Mouse (Mus musculus): Measurements from ENCODE around the gene Hils1. TPM values are rescaled to one million over a fixed set of nuclear protein-coding genes. Genes with fewer than 3 reads are reported as not detected.

Gene Hils1
- polyA plus RNA-seq, 1 experiment: 0.14 TPM

DNA sequence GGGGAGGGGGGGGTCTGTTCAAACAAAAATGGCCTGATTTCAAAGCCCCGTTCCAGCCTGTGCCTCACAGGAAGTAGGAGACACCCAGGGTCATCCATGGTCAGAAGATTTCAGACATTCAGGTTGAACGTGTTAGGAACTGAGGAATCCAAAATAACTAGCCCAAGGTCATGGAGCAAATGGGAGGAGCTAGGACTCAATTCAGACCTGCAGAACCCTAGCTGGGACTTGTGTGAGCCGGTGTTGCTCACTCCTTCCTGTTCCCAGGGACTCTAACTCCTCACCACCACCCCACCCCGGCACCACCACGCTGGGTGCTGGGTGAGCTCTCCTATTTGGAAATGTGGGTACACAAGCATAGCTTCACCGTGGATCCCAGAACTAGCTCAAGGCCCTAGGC is 19.9 kb downstream of the Hils1 start:
- 34% methylated on average over 6 of the region's 6 CpGs for WGBS
- H3K4me1 ChIP-seq (ENCODE audit: control insufficient read depth, insufficient read depth, insufficient read length, low read length): peaks cover 11% of the 10 kb centered on the region; the same call in 1 of the 2 replicates
- TF ChIP-seq POLR2A (IDR thresholded peaks at IDR 0.05; ENCODE audit: low read depth, low read length) (no peak), CTCF (IDR thresholded peaks at IDR 0.05; ENCODE audit: extremely low read depth, insufficient read length, insufficient replicate concordance, low read depth, low read length) (no peak)
- no peak overlapping the region for H3K27ac ChIP-seq (ENCODE audit: insufficient read depth, low read depth, low read length)
- no peak overlapping the region for H3K4me3 ChIP-seq (ENCODE audit: low read depth, low read length)
- no peaks in the 10 kb centered on the region for H3K27me3 ChIP-seq (ENCODE audit: control insufficient read depth, insufficient read depth, low read length)
- H3K36me3 ChIP-seq (ENCODE audit: control insufficient read depth, insufficient read depth, low read length): no peaks in the 10 kb centered on the region

DNA sequence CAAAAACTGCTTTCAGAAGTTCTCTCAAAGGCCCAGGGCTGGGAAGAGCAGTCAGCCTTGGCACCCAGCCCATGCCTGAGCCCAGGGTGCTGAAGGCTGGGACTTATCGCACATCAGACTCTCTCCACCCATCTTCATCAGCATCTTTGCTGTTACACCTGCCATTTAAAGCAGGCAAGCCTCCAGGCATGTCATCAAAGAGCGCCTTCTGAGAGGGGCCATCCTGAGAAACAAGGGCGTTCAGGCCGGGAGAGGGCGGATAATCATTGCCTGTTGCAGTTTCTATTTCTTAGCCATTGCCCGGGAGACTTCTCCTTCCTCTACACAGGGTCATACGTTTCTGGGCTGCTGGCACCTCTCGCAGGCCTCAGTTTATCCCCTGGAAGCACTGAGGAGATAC is 20.5 kb downstream of the Hils1 start:
- Histone ChIP-seq H3K4me3 (ENCODE audit: low read depth, low read length) (no peak overlapping the region), H3K4me1 (ENCODE audit: control insufficient read depth, insufficient read depth, insufficient read length, low read length) (peaks cover 11% of the 10 kb centered on the region; the same call in 1 of the 2 replicates), H3K27me3 (ENCODE audit: control insufficient read depth, insufficient read depth, low read length) (no peaks in the 10 kb centered on the region), H3K36me3 (ENCODE audit: control insufficient read depth, insufficient read depth, low read length) (no peaks in the 10 kb centered on the region), H3K27ac (ENCODE audit: insufficient read depth, low read depth, low read length) (no peak overlapping the region)
- 52% methylated on average over 8 of the region's 8 CpGs for WGBS
- no peak for TF ChIP-seq POLR2A (IDR thresholded peaks at IDR 0.05; ENCODE audit: low read depth, low read length)
- TF ChIP-seq CTCF (IDR thresholded peaks at IDR 0.05; ENCODE audit: extremely low read depth, insufficient read length, insufficient replicate concordance, low read depth, low read length): no peak

DNA sequence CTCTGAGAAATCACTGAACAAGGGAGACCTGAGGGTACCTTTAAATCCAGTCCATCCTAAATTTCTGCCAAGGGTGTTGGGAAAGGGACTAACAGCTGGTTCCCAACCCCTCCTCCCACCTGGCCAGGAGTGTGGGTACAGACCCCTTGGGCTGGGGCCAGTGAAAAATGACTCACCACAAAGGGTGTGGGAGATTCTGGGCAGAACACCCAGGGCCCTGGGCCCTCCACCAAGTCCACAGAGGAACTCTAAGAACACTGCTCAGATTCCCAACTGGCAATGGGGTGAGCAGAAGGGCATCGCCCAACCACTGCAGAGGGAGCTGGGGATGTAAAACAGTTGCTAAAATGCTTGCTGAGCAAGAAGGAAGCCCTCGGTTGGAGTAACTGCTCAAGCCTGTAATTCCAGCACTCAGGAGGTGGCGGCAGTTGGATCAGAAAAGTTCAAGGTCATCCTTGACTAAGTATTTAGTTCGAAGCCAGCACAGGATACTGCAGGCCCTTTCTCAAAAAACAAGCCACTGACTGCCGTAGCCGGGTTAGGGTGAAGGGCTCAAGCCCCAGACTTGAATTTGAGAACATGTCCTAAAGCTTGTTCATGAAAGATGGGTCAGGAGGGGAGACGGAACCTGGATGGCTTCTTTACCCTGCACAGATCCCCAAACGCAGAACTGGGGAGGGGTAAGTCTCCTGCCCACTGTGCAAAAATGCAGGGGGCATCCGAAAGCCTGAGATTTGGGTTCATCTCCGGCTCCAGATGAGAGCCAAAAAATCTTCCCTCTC is 21.6 kb downstream of the Hils1 start:
- no peaks in the 10 kb centered on the region for H3K27me3 ChIP-seq (ENCODE audit: control insufficient read depth, insufficient read depth, low read length)
- no peak for TF ChIP-seq POLR2A (IDR thresholded peaks at IDR 0.05; ENCODE audit: low read depth, low read length)
- TF ChIP-seq CTCF (IDR thresholded peaks at IDR 0.05; ENCODE audit: extremely low read depth, insufficient read length, insufficient replicate concordance, low read depth, low read length): no peak
- H3K36me3 ChIP-seq (ENCODE audit: control insufficient read depth, insufficient read depth, low read length): no peaks in the 10 kb centered on the region
- peak overlapping the region; percentile 72 for H3K27ac ChIP-seq (ENCODE audit: insufficient read depth, low read depth, low read length)
- 37% methylated on average over 10 of the region's 10 CpGs for WGBS
- H3K4me3 ChIP-seq (ENCODE audit: low read depth, low read length): peak overlapping the region; percentile 70
- peaks cover 18% of the 10 kb centered on the region; the same call in 1 of the 2 replicates for H3K4me1 ChIP-seq (ENCODE audit: control insufficient read depth, insufficient read depth, insufficient read length, low read length)

DNA sequence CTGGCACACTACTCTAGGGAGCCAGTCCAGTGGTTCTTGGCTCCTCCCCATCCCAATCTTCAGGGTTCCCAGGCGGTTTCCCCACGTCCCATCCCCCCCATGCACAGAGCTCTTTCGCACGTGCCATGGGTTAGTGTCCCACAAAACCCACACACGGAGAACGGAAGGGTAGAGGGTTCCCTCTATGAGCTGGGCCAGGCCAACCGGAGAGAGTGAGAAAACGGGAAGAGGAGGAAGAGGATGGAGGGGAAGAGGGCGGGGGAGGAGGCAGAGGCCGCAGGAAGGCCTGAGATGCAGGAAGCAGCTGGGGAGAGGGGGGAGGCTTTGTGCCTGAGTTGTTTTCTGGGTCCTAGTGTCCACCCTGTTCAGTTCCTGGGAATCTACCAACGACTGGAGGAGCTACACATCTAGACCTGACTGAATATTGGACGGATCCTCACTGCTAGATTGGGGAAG is 22.2 kb downstream of the Hils1 start:
- TF ChIP-seq CTCF (IDR thresholded peaks at IDR 0.05; ENCODE audit: extremely low read depth, insufficient read length, insufficient replicate concordance, low read depth, low read length): no peak
- TF ChIP-seq POLR2A (IDR thresholded peaks at IDR 0.05; ENCODE audit: low read depth, low read length): peak; percentile 46; the same call in 1 of the 2 replicates
- no peaks in the 10 kb centered on the region for H3K36me3 ChIP-seq (ENCODE audit: control insufficient read depth, insufficient read depth, low read length)
- H3K4me1 ChIP-seq (ENCODE audit: control insufficient read depth, insufficient read depth, insufficient read length, low read length): peaks cover 25% of the 10 kb centered on the region; the same call in 1 of the 2 replicates
- no peaks in the 10 kb centered on the region for H3K27me3 ChIP-seq (ENCODE audit: control insufficient read depth, insufficient read depth, low read length)
- peak overlapping the region; percentile 72 for H3K27ac ChIP-seq (ENCODE audit: insufficient read depth, low read depth, low read length)
- under 1% methylated on average over 12 of the region's 12 CpGs for WGBS
- peak overlapping the region; percentile 70 for H3K4me3 ChIP-seq (ENCODE audit: low read depth, low read length)

DNA sequence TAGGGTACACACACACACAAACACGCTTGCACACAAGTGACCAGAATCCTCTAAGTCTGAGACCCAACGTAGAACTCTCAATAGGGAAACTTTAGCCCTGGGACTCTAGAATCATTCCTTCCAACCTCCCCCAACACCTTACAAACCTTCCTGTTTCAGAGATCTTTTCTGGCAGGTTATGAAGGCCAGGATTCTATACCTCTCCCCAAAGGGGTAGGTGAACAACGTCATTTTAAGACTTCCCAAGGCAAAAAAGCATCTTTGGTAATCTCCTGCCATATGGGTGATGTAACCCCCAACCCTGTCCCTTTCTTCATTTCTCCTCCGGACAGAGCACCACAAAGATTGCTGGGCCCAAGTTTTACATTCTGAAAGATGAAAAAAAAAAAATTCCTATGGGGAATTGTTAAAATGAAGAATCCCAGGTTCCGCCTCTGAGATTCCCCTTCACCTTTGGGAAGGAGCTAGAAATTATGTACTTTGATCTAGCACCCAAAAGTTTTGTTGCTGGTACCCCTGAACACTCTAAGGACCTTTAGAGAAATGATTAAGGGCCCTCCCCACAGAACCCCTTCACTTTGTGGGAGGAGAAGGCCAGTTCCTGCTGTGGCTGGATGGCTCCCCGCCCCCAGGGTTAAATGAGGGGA is 22.8 kb downstream of the Hils1 start:
- Histone ChIP-seq H3K27ac (ENCODE audit: insufficient read depth, low read depth, low read length) (peak overlapping the region; percentile 67), H3K4me1 (ENCODE audit: control insufficient read depth, insufficient read depth, insufficient read length, low read length) (peaks cover 30% of the 10 kb centered on the region; the same call in 1 of the 2 replicates), H3K27me3 (ENCODE audit: control insufficient read depth, insufficient read depth, low read length) (no peaks in the 10 kb centered on the region), H3K36me3 (ENCODE audit: control insufficient read depth, insufficient read depth, low read length) (0 out of 2 replicates have a peak, but pooled peaks cover under 1% of the 10 kb centered on the region), H3K4me3 (ENCODE audit: low read depth, low read length) (peak overlapping the region; percentile 66)
- 53% methylated on average over 6 of the region's 6 CpGs for WGBS
- no peak for TF ChIP-seq CTCF (IDR thresholded peaks at IDR 0.05; ENCODE audit: extremely low read depth, insufficient read length, insufficient replicate concordance, low read depth, low read length)
- no peak for TF ChIP-seq POLR2A (IDR thresholded peaks at IDR 0.05; ENCODE audit: low read depth, low read length)

DNA sequence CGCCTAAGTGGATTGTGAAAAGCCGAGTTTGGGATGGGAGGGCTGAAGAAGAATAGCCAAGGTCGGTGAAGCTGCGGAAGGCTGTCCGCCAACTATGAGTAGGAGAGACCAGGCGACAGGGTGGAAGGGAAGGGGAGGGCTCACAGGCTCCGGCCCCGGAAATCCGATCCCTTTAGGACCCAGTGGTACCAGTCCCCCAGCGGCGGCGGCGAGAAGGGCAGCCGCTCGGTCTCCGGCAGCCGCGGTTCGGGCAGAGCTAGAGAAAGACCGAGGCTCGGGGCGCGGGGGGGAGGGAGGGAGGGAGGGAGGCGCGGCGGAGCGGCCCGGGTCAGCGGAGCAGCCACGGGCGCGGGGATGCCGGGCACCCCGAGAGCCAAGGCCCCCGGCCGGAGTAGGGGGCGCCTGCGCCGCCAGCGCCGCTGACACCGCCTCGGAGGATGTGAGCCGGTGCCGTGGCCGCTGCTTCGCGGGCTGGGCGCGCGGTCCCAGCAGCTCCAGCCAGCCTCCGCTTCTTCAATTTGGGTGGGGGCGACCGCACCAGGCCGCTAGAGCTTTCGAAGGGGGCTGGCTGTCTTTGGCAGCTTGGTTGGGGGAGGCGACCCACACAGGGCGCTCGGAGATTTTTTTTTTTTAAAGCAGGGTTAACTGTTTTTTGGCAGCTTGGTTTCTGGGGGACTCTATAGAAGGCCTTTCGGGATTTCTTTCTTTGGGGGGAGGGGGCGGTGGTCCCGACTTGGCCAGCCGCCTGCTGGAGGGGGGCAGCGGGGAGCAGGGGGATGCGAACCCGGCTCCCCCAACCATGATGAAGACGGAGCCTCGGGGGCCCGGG is 23.6 kb downstream of the Hils1 start, which contains the start of gene Ppp1r9b:
Ppp1r9b (plus strand) TSS at position 287 of the 829 bp plus-strand sequence.
- Histone ChIP-seq H3K27ac (ENCODE audit: insufficient read depth, low read depth, low read length) (peak within 1 kb of the TSS; percentile 79), H3K27me3 (ENCODE audit: control insufficient read depth, insufficient read depth, low read length) (no peaks in the 10 kb centered on the region), H3K4me1 (ENCODE audit: control insufficient read depth, insufficient read depth, insufficient read length, low read length) (peaks cover 34% of the 10 kb centered on the region; the same call in 1 of the 2 replicates), H3K4me3 (ENCODE audit: low read depth, low read length) (peak within 1 kb of the TSS; percentile 66), H3K36me3 (ENCODE audit: control insufficient read depth, insufficient read depth, low read length) (0 out of 2 replicates have a peak, but pooled peaks cover 1% of the 10 kb centered on the region)
- WGBS: 1% methylated on average over 65 of the region's 69 CpGs
- TF ChIP-seq POLR2A (IDR thresholded peaks at IDR 0.05; ENCODE audit: low read depth, low read length) (peak; percentile 73; the same call in 1 of the 2 replicates), CTCF (IDR thresholded peaks at IDR 0.05; ENCODE audit: extremely low read depth, insufficient read length, insufficient replicate concordance, low read depth, low read length) (peak; percentile 65)

All from small intestine, adult 2 months (tissue).